Mouse (Mus musculus): ENCODE results near the gene Brd2.

The Brd2 gene

GRCm38 (mm10) chr17:34079002-34079401 lies 43.4 kb downstream of the Brd2 start:
- DNase-seq: no peak

- no peak for DNase-seq
These were observed 44.3 kb downstream of the Brd2 start for GRCm38 (mm10) chr17:34078148-34078547.

- DNase-seq: peak; percentile 59 to 74
These were observed 44.9 kb downstream of the Brd2 start for GRCm38 (mm10) chr17:34077549-34077948.

- DNase-seq: peak; percentile 63 to 75
These were observed 47.2 kb downstream of the Brd2 start for GRCm38 (mm10) chr17:34075271-34075670.

GRCm38 (mm10) chr17:34072091-34072490 lies 50.3 kb downstream of the Brd2 start:
- no peak for DNase-seq

- no peak for DNase-seq
These were observed 53.6 kb downstream of the Brd2 start for GRCm38 (mm10) chr17:34068864-34069263.
